Mouse (Mus musculus): ENCODE data around the gene Lect2.

Lect2 gene

DNA sequence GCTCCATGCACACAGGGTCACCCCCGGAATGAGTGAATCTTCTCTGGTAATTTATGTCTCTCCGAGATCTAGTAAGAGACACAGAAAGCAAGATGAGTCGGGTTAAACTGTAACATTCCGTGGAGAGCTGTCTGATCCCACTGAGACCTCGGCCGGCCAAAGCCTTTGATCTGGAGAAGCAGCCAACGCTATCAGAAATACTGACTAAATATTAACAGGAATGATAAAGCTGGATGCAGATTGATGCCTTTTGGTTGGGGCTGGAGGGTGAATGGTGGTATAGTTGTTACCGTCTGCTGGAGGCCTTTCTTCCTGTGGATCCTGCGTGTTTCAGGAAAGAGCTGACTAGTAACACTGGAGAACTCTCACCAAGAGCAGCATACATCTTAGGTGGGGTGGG is at the start of gene Lect2:
Gene Lect2 (minus strand): TSS at position 102 of the 400 bp plus-strand sequence.
- DNase-seq (ENCODE audit: extremely low spot score, low read depth, low spot score): no peak

DNA sequence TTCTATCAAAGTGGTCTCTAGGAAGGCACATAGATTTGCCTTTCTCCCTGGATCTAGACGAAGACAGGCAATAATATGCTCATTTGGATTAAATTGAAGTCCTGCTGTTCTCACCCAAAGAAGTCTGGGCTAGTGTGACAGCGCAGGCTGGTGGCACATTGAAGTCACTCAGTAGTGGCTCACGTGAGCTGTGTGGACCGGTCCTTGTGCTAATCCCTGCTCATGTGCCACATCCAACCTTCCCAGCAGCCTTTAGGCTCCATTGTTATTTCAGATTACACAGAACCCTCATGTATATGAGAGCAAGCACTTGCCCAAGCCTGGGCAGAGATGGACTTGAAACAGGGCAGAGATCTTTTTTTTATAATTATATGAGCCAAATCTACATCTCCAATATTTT is 49.0 kb upstream of the Lect2 start:
- no peak for DNase-seq (ENCODE audit: extremely low spot score, low read depth, low spot score)

DNA sequence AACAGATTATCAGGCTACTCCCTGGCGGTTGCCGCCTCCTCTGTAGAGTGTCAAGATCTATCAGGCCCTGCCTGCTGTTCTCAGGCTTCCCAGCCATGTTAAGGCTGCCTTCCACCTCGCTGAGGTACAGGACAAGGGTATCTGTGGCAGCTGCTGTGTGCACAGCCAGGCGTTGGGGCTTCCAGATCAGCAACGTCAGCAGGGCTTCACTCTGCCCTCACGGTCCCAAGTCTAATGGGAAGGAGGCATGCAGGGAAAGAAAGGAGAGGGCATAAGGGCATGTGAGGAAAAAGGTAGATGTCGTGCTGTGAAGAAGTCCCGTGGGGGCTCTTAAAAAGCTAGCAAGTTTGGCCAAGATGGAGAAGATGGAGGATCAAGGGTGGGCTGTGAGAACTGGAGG is 46.9 kb upstream of the Lect2 start:
- DNase-seq (ENCODE audit: extremely low spot score, low read depth, low spot score): no peak

DNA sequence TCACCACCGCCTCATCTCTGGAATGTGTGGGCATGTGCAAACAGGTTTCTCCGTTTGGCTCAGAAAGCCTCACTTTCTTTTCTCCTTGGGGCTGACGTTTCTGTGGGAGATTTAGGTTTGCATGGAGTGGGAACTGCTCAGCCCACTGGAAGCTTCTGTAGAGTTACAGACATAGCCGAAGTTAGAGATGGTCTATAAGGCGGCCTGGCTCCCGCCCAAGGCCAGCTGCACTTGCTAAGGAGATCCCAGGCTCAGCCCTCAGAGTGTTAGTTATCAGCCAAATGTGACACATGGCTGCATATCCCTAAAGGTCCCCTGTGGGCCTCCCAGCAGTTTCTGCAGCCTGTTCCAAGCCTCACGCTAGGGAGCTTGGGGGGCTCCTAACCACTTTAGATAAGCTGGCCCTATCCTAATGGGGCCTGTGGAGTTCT is 45.7 kb upstream of the Lect2 start:
- DNase-seq (ENCODE audit: extremely low spot score, low read depth, low spot score): no peak

DNA sequence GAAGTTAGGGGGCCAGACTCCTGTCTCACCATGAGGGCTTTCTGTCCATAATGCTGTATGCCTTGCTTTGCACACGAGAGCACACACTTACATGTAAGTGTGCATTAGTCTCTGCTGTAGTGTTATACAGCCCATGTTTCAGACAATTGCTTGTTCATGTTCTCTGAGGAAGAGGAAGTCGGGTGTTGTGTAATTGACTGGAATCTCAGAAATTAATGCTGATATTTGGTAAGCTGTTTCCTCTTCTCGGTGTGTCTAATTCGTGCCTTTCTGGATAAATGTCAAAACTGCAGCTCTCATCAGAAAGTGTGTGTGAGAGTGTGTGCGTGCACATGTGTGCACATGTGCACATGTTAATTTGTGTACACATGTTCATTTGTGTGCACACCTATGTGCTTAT is 44.9 kb upstream of the Lect2 start:
- DNase-seq (ENCODE audit: extremely low spot score, low read depth, low spot score): no peak

DNA sequence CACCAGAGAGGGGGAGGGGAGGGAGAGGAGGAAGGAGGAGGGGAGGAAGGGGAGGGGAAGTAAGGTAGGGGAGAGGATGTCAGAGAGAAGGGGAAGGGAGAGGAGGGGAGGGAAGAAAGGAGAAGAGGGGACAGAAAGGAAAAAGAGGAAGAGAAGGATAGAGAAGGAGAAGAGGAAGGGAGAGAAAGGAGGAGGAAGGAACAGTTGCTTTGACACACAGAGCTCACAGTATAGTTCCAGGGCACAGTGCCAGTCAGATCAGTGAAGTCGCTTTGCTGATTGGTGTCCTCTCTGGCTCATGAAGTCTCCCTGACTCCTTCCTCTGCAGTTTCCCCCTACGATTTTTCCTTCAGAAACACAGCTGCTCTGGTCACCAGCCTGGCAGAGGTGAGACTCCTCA is 43.6 kb upstream of the Lect2 start:
- DNase-seq (ENCODE audit: extremely low spot score, low read depth, low spot score): no peak

DNA sequence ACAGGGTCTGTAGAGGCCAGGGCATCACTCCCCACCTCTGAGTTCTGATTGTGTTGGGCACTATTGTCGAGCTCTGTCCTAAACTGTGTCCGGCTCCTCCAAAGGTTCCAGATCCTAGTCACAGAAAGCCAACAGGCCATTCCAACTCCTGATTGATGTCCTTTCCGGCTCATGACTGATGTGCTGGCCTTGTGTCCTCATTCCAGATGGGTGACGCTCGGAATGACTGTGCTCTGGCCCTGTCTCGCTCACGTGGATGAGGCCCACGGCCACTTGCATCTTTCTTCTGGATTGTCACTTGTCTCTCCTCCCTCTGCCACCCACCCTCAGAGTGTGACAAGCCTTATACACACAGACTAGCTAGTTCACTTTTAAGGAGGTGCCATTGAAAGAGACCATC is 42.9 kb upstream of the Lect2 start:
- no peak for DNase-seq (ENCODE audit: extremely low spot score, low read depth, low spot score)

DNA sequence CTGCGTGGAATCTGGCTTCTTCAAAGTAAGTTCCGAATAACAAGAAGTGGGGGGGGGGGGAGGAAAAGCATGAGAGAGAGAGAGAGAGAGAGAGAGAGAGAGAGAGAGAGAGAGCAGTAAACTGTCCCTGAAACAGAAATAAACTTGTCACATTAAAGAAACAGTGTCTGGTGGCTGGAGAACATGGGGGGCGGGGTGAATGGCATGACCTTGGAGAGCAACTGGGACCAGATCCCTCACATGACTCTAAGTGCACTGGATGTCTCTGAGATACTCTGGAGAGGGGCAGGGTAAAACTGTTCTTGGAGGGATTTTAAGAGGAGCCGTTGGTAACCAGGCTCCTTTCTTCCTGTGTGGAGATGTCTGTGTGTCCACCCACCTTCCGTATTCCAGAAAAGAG is 41.9 kb upstream of the Lect2 start:
- DNase-seq (ENCODE audit: extremely low spot score, low read depth, low spot score): no peak

DNA sequence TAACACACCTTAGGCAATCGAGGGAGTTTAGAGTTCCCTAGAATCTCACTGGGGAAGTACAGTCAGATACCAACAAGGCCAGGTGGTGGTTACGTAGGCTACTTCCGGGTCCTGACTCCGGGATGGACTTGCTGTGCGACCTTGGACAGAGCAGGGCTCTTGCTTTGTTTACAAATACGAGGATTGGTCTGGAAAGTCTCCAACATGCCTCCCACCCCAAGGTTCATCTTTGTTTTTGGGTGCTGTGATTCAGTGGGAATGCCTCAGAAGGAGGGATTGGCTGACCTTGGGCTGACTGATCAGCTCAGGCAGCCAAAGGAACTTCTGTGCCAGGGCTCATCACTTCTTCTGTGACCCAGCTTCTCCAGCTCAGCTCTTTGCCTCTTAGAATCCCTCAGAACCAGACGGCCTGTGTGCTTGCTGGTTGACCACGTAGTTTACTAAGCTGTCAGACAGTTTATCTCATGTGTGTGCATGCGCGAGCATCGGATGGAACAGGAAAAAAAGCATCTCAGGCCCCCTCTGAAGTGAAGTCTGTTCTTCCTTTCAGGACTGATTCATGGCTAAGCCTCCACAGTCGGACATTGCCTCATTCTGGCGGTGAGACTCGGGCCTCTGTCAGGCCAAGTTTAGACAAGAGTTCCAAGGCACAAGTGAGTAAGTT is 40.3 kb upstream of the Lect2 start:
- no peak for DNase-seq (ENCODE audit: extremely low spot score, low read depth, low spot score)

DNA sequence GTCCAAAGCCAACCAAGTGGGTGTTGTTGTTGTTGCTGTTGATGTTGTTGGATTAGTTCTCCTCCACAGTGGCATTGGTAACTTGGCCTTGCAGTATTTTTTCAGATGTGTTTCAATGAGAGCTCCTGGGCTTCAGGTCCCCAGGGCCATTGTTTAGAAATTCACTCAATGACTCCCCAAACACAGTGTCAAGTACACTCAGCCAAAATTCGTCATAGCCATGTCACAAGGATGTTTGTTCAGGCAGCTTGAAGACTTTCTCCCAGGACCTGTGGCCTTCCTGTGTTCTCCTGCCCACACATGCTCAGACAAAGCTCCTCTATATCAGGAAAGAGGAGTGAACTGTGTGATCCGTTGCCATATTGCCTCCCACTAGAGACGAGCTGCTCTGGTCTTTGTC is 37.7 kb upstream of the Lect2 start:
- DNase-seq (ENCODE audit: extremely low spot score, low read depth, low spot score): no peak

DNA sequence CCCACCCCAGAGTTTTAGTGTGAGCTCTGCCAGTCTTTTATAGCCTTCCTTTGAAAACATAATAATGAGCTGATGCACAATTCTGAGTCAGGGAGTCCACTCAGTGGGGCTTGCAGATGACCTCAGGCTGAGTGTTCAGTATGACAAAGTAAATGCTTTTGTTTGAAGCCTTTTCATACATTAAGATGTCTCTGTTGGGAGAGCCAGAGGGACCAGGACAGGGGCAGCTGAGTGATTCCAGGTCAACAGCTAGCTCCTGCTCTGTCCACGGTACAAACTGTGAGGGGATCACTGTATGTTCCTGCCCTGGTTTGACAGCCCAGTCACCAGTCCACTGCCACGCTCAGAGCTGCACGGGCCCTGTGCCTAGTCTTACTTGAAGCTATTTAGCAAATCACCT is 34.4 kb upstream of the Lect2 start:
- no peak for DNase-seq (ENCODE audit: extremely low spot score, low read depth, low spot score)

DNA sequence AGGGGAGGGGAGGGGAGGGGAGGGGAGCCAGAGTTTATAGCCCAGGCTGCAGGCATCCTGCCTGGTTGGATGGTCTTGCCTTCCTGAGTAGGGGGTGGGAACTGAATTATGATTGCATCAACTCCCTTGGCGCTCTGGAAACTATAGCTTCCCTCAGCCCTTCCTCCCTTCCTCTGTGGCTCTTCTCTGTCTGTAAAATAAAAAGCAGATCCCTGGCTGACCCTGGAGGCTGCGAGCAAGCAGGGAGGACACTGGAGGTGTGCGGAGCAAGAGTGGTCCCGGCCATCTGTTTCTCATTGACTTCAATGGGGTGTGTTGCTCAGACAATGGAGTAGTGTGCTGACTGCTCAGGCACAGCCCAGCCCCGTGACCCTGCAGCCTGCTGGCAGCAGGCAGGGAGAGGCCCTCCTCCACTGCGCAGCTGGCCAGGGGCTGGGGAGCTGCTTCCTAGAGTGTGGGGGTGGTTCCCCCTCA is 33.7 kb upstream of the Lect2 start:
- DNase-seq (ENCODE audit: extremely low spot score, low read depth, low spot score): peak; percentile 94

DNA sequence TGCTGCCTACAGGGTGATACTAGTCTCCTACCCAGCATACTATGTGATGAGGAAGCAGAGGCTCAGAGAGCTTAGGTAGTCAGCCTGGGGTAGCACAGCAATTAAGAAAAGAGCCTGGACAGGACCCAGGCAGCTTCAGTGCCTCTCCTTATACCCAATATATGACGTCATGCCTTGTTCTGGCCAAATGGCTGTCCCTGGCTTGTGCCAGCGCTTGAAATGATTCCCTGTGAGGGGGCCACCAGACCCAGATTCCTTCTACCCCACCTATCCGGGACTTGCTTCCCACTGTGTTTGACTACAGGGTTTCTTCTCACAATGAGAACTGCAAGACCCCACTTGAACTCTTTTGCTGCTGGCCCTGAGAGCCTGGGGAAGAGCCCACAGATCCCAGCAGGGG is 33.2 kb upstream of the Lect2 start:
- DNase-seq (ENCODE audit: extremely low spot score, low read depth, low spot score): no peak

DNA sequence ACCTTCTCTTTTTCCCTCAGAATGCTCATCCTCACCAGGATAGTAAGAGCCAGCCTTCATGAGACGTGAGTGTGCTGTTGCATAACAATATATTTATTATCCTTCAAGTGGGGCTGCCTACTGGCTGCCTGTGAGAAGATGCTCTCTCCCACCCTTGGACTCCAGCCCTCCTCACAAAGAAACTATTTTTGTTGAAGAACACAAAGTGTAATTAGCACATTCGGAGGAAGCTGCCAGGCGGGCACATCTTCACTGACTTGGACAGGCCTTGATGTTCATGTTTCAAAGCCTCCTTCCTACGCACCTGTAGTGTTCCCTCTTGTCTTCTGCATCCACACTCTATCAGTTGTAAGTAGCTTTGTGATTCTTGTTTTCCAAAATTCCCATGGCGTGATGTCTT is 32.1 kb upstream of the Lect2 start:
- no peak for DNase-seq (ENCODE audit: extremely low spot score, low read depth, low spot score)

DNA sequence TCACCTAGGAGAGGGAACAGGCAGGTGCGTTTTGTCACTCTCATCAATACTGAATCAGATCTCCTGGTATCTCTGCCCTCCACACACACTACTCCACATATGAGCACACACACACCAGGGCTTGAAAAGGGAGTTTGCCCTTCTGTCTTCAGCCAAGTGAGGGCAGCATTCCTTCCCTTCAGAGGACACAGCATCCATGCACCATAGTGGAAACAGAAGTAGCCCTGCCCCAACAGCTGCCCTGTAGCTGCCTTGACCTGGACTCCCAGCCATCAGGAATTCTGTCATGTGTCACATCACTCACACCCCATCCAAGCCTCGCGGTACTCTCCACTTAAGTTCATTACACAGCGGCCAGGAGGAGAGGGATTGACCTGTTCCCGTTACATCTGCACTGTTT is 29.8 kb upstream of the Lect2 start:
- no peak for DNase-seq (ENCODE audit: extremely low spot score, low read depth, low spot score)

DNA sequence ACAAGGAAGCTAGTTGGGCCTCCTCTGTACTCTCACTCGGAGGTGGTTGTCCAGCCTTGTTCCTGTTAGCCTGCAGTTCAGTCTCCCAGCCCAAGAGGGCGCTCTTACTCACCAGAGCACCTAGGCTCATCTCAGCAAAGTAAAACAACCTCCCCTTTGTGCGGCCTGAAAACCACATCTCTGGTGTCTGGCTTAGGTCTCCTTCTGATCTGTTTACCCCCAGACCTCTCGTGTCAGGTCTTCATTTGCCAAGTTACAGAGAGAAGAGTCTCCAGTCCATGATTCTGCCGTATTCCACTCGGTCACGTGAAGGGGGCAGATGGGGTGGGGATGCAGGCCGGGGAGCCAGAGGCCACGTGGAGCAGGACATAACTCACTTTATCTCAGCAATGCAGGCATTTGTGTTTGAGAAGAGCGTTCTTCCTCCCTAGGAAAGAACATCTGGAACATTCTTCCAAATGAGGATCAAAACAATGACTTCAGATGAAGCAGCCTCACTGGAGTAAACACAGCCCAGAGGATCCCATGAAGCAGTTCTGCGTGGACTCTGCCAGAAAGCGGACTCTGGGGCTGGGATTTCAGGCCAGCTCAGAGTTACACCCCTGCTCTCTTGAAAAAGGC is 27.5 kb upstream of the Lect2 start:
- no peak for DNase-seq (ENCODE audit: extremely low spot score, low read depth, low spot score)

DNA sequence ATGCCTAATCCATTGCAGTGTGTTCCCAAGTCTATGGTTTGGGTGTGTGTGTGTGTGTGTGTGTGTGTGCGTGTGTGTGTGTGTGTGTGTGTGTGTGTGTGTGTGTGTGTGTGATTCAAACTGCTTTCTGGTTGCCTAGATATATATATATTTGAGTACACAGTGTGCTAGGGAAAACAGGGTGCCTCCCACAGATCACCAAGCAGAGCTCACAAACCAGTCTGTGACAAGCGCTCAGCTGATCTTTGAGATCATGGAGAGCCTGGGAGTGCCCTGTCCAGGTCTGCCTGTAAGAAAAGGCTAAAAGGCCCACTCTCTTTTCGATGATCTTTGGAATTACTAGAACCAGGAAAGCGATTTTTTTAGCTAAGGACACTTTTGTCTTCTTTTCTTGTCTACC is 26.8 kb upstream of the Lect2 start:
- no peak for DNase-seq (ENCODE audit: extremely low spot score, low read depth, low spot score)

DNA sequence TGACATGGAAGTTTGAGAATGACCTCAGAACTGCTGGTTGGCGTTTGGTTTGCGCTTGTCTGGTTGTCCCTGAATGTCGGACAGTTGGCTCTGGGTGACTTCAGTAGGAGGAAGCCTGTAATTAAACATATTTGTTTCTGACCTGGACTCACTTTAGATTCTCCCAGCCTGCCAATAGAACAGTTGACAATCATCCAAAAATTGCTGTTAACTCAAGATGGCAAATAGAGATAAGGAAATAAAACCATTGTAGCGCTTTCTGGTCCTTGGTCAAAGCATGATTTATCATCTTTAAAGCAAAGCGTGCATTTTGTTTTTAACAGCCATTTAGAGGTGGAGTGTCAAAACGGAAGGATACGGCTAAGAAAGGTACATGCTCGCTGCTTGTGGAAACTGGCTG is 23.3 kb upstream of the Lect2 start:
- DNase-seq (ENCODE audit: extremely low spot score, low read depth, low spot score): no peak

DNA sequence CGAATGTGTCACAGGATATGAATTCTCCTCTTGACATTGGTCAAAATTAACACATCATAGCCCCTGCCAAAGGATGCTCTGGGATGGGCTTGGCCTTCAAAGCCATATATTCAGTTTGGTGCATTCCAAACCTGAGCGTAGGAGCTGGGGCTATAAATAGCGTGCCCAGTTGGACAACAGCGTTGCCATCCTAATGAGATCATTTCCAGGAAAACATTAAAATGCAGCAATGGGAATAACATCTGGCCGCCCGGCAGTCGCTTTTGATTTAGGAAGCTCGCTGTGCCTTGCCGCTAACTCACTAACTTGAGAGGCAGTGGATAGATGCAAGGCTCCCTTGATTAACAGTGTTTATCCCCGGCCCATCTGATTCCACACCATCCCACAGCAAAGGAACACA is 18.0 kb upstream of the Lect2 start:
- no peak for DNase-seq (ENCODE audit: extremely low spot score, low read depth, low spot score)

DNA sequence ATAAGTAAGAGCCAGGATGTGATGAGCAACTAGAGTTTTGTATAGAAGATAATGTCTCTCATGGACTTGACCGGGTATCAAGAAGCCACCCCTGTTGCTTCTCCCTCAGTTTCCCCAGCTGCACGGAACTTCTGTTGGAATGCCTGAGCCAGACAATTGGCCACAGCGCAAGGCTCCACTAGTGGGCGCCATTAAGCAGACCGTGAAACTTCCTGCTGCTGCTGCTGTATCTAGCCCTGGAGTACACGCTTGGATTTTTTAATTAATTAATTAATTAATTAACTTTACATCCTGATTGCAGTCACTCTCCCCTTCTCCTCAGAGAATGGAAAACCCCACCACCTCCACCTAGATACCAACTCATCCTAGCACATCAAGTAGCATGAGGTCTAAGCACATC is 14.8 kb upstream of the Lect2 start:
- DNase-seq (ENCODE audit: extremely low spot score, low read depth, low spot score): no peak

DNA sequence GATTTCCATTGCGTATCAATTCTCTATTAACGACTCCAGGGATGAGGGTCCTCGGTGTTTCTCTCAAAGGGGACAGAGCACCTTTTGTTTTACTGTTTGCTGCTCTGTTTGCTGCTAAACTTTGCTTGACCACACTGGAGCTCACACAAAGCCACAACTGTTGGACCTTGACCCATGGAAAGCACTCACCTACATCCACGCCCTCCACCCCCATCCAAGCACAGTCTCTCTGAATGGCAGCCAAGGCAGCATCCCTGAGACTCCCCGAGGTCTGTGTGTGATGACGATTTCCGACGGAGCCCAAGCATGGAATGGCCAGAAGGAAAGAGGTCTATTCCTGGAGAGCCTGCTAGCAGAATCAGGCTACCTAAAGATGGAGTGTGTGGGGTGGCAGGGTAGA is 12.8 kb upstream of the Lect2 start:
- no peak for DNase-seq (ENCODE audit: extremely low spot score, low read depth, low spot score)

DNA sequence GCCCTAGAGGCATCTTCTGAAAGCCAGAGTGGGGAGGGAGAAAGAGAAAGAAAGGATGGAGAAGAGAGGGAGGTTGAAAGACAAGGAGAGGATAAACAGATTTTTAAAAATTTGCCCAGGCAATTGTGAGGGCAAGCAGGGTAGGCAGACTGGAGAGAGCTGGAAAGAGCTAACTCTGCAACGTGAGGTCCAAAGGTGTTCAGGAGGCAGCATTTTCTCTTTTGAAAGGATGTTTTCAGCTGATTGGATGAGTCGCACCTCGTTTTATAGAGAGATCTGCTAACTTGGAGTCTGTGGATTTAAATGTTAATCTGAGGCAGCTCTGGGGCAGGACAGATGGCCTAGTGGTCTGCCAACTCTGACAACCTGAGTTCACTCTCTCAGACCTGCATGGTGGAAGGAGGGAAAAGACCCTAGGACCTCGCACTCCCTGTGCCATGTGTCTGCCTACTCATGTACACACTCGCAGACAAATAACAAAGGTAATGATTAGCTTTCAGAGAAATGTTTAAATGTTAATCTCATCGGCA is 11.6 kb upstream of the Lect2 start:
- DNase-seq (ENCODE audit: extremely low spot score, low read depth, low spot score): no peak

DNA sequence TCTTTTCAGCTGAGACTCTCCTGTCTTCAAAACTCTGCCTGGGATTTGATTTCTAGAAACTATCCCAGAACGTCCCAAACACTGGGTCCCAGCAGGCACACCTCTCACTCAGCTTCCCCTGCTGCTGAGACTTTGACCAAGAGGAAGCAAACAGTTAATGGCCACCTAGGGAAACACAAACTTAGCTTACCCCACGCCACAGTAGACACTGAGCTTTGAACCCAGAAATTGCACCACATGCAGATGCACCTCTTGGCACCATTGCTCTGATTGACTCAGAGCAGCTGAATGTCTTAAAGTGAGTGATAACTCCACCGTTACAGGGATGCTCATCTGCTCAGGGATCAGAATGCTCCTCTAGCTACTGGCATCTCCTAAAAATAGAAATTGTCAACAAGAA is 10.5 kb upstream of the Lect2 start:
- no peak for DNase-seq (ENCODE audit: extremely low spot score, low read depth, low spot score)

Measured in hindlimb bud, embryonic 11.5 days (tissue).